Mouse (Mus musculus) stomach, postnatal 0 days (tissue): ENCODE results near the gene Morc4.

Experiments
- CTCF ChIP-seq: IDR thresholded peaks from 2 replicates; pipeline ENCODE4 v1.5.1; 2016; ENCODE audit warnings: antibody characterized with exemption, low read depth, mild to moderate bottlenecking, moderate library complexity
- EP300 ChIP-seq: optimal IDR thresholded peaks from 2 replicates; pipeline ENCODE3; 2016; ENCODE audit warnings: antibody characterized with exemption

GRCm38 (mm10) chrX:139803028-139803427 is 68.4 kb downstream of the Morc4 start:
- TF ChIP-seq CTCF = no peak
- no peak for TF ChIP-seq EP300
